Mouse (Mus musculus) ES-Bruce4 (cell line): ENCODE results near the gene Syt13. TPM values are rescaled to one million over a fixed set of nuclear protein-coding genes. Genes with fewer than 3 reads are reported as not detected.

Experiments
- H3K27ac ChIP-seq: 2 replicates; pipeline ENCODE4 v1.5.1; 2012; ENCODE audit warnings: low read length, inconsistent platforms; ENCODE audit not compliant: insufficient read depth
- H3K27me3 ChIP-seq: 2 replicates; pipeline ENCODE4 v1.6.1; 2012; ENCODE audit warnings: mild to moderate bottlenecking, low read length, inconsistent platforms; ENCODE audit not compliant: control insufficient read depth, poor library complexity, insufficient read depth, severe bottlenecking
- H3K36me3 ChIP-seq: 2 replicates; pipeline ENCODE4 v1.6.1; 2012; ENCODE audit warnings: inconsistent platforms, mild to moderate bottlenecking, low read length, moderate library complexity; ENCODE audit not compliant: control insufficient read depth, poor library complexity, insufficient read depth, severe bottlenecking
- H3K4me1 ChIP-seq: one replicate; pipeline ENCODE4 v1.8.1; 2011; ENCODE audit warnings: low read length; ENCODE audit not compliant: control insufficient read depth, insufficient read depth
- H3K4me3 ChIP-seq: 2 replicates; pipeline ENCODE4 v1.5.1; 2011; ENCODE audit warnings: low read depth, mild to moderate bottlenecking, low read length
- H3K9ac ChIP-seq: 2 replicates; pipeline ENCODE4 v1.6.1; 2012; ENCODE audit warnings: low read depth, mild to moderate bottlenecking, inconsistent platforms; ENCODE audit not compliant: poor library complexity, severe bottlenecking
- H3K9me3 ChIP-seq: replicated peaks from 2 replicates; pipeline ENCODE4 v1.6.1; 2012; ENCODE audit warnings: mild to moderate bottlenecking, low read length, inconsistent platforms; ENCODE audit not compliant: control insufficient read depth, poor library complexity, insufficient read depth, severe bottlenecking
- CTCF ChIP-seq: IDR thresholded peaks from one replicate; pipeline ENCODE4 v1.8.1; 2011; ENCODE audit warnings: low read depth, low read length
- EP300 ChIP-seq: IDR thresholded peaks from 2 replicates; pipeline ENCODE4 v1.6.1; 2011; ENCODE audit warnings: low read depth, low read length; ENCODE audit not compliant: insufficient read depth
- POLR2A ChIP-seq: IDR thresholded peaks from one replicate; pipeline ENCODE4 v1.8.1; 2011; ENCODE audit warnings: low read length; ENCODE audit not compliant: insufficient read depth
- polyA plus RNA-seq: library from polyadenylated mRNA; stranded (reverse); fragments of >200 nt; gene quantifications from 2 replicates; pipeline ENCODE4 v1.2.4, GENCODE M21; 2011; ENCODE audit warnings: low read depth; ENCODE audit not compliant: missing spikeins, insufficient read depth, insufficient read length

The Syt13 gene
- polyA plus RNA-seq, 1 experiment = 11.2 TPM

GRCm38 (mm10) chr2:92933379-92933778 lies 18.5 kb downstream of the Syt13 start:
- H3K4me1 ChIP-seq = peaks cover 4% of the 10 kb centered on the region
- H3K27me3 ChIP-seq = no peaks in the 10 kb centered on the region
- no peaks in the 10 kb centered on the region for H3K36me3 ChIP-seq
- TF ChIP-seq POLR2A = no peak
- no peak for TF ChIP-seq CTCF
- TF ChIP-seq EP300 = no peak
- no peak overlapping the region for H3K27ac ChIP-seq
- no peaks in the 10 kb centered on the region for H3K9me3 ChIP-seq
- no peak overlapping the region for H3K4me3 ChIP-seq
- H3K9ac ChIP-seq = no peak overlapping the region

GRCm38 (mm10) chr2:92934312-92934982 lies 19.5 kb downstream of the Syt13 start:
- H3K36me3 ChIP-seq = no peaks in the 10 kb centered on the region
- no peak overlapping the region for H3K9ac ChIP-seq
- no peaks in the 10 kb centered on the region for H3K27me3 ChIP-seq
- no peaks in the 10 kb centered on the region for H3K9me3 ChIP-seq
- peak overlapping the region; percentile 60 for H3K27ac ChIP-seq
- TF ChIP-seq EP300 (peak; percentile 26; the same call in 1 of the 2 replicates), POLR2A (no peak)
- peaks cover 4% of the 10 kb centered on the region for H3K4me1 ChIP-seq
- H3K4me3 ChIP-seq = no peak overlapping the region

DNA sequence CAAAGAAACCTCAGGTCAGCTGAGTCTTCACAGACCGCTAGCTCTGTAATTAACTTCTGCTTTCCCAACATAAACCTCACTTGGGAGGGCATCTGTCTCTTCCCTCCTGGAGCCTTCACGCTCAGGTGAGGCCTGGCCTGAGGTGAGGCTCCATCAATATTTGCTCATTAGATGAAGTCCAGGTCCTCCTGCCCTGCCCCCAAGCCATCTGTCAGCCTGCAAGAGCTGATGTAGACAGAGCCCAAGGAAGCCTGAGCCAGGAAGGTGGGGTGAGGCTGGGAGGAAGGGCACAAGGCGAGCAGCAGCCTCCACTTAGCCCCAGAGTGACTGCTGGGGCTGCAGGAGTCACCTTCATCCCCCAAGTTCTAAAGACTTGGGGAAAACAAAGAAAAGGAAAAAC lies 20.6 kb downstream of the Syt13 start:
- Histone ChIP-seq H3K4me3 (no peak overlapping the region), H3K27me3 (no peaks in the 10 kb centered on the region), H3K36me3 (no peaks in the 10 kb centered on the region), H3K4me1 (peaks cover 4% of the 10 kb centered on the region), H3K9ac (no peak overlapping the region), H3K27ac (peak overlapping the region; percentile 60; the same call in 1 of the 2 replicates), H3K9me3 (no peaks in the 10 kb centered on the region)
- TF ChIP-seq CTCF (no peak), EP300 (peak; percentile 77), POLR2A (no peak)

DNA sequence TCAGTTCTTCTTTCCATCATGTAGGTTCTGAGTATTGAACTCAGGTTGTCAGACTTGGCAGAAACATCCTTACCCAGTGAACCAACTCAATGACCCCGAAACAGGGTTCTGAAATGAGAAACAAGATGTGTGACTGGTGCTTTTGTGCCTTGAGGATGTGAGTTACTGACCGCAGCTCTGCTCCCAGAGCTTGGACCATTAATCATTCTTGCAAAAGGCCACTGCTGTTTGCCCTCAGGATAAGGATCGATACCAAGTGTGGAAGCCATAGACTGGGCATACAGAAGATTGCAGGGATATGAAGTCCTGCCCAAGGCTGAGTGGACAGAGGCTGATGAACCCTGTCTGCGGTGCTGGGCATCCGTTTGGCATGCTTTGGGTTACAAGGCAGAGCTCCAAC lies 23.2 kb downstream of the Syt13 start:
- Histone ChIP-seq H3K9me3 (no peaks in the 10 kb centered on the region), H3K4me3 (no peak overlapping the region), H3K36me3 (no peaks in the 10 kb centered on the region), H3K9ac (no peak overlapping the region), H3K4me1 (peaks cover 4% of the 10 kb centered on the region), H3K27me3 (no peaks in the 10 kb centered on the region), H3K27ac (no peak overlapping the region)
- TF ChIP-seq CTCF (no peak), EP300 (no peak), POLR2A (no peak)

DNA sequence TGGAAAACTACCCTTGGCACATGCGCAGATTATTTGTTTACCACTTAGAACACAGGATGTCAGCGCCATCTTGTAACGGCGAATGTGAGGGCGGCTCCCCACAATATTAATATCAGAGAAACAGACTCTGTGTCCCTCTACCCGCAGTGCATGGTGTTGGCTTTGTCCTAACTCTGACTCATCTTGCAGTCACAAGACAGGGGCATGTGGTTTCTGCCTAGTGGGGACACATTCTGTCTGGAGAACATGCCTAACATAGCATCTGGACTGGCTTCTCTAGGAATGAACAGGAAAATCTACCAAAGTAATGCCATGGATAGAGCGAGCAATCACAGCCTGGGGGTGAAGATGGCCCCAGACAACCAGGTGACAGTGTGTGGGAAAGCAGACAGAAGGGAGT lies 23.9 kb downstream of the Syt13 start:
- no peaks in the 10 kb centered on the region for H3K27me3 ChIP-seq
- TF ChIP-seq CTCF = no peak
- no peak for TF ChIP-seq POLR2A
- no peak for TF ChIP-seq EP300
- H3K4me1 ChIP-seq = peaks cover 4% of the 10 kb centered on the region
- no peak overlapping the region for H3K4me3 ChIP-seq
- H3K9me3 ChIP-seq = no peaks in the 10 kb centered on the region
- no peaks in the 10 kb centered on the region for H3K36me3 ChIP-seq
- H3K9ac ChIP-seq = no peak overlapping the region
- no peak overlapping the region for H3K27ac ChIP-seq

- Histone ChIP-seq H3K9ac (no peak overlapping the region), H3K36me3 (no peaks in the 10 kb centered on the region), H3K4me3 (no peak overlapping the region), H3K9me3 (no peaks in the 10 kb centered on the region), H3K27ac (no peak overlapping the region), H3K27me3 (no peaks in the 10 kb centered on the region), H3K4me1 (no peaks in the 10 kb centered on the region)
- TF ChIP-seq CTCF (no peak), POLR2A (no peak), EP300 (no peak)
These were observed 26.1 kb downstream of the Syt13 start for GRCm38 (mm10) chr2:92940963-92941362.
